Mouse (Mus musculus) olfactory bulb, adult 2 months (tissue): ENCODE measurements around the gene Osbpl2.

Experiments
- CTCF ChIP-seq: fragments of 200-500 bp; IDR thresholded peaks from 2 replicates; pipeline ENCODE4 v1.5.1; 2012; ENCODE audit warnings: low read depth, mild to moderate bottlenecking, low read length, moderate library complexity; ENCODE audit not compliant: insufficient read depth
- POLR2A ChIP-seq: fragments of 200-500 bp; IDR thresholded peaks from 2 replicates; pipeline ENCODE4 v1.6.1; 2012; ENCODE audit warnings: mild to moderate bottlenecking, low read depth, low read length, moderate library complexity; ENCODE audit not compliant: insufficient read depth

DNA sequence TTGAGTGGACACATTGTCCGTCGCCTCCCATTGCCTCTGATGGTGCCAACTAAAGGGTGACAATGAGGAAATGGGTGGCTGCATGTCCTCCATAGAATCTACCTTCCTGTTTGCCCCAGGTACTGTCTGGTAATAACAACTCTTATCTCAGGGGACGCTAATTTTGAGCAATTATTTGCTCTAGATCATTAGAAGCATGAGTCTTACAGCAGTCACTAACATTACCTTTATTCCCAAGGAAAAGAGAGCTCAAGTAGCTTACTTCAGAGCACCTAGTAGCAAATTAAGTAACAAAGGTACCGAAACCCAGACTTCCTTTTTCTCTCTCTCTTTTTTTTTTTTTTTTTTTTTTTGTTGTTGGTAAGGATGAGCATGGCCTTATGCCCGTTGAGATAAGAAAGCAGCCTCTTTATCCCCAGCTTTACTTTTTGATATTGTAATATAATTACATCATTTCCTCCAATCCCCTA is 1.2 kb downstream of the Osbpl2 start:
- TF ChIP-seq CTCF (no peak), POLR2A (no peak)
